Mouse (Mus musculus) spleen, adult 2 months (tissue): Measurements from ENCODE around the gene Vipr2.

ENCODE experiments used
- CTCF ChIP-seq: fragments of 200-500 bp; IDR thresholded peaks from 2 replicates; pipeline ENCODE4 v1.5.1; 2011; ENCODE audit warnings: mild to moderate bottlenecking, inconsistent platforms; ENCODE audit not compliant: insufficient read depth, insufficient read length, insufficient replicate concordance; ENCODE audit errors: extremely low read depth
- POLR2A ChIP-seq: fragments of 200-500 bp; IDR thresholded peaks from 2 replicates; pipeline ENCODE4 v1.6.1; 2011; ENCODE audit warnings: low read depth, low read length, inconsistent platforms

GRCm38 (mm10) chr12:116165368-116165767 lies 87.8 kb downstream of the Vipr2 start:
- TF ChIP-seq POLR2A: no peak
- TF ChIP-seq CTCF: no peak
